Mouse (Mus musculus) gastrocnemius, adult 18-20 months (tissue): ENCODE results near the gene Mtch1. TPM values are rescaled to one million over a fixed set of nuclear protein-coding genes. Genes with fewer than 3 reads are reported as not detected.

Experiments
- total RNA-seq, 2 experiments: library from RNA; stranded (reverse); gene quantifications; 2 replicates each; pipeline ENCODE4 v1.2.3; 2021

Gene Mtch1
- total RNA-seq, 2 experiments from 2014 or later, result 80.1 to 88.4 TPM

Other genes starting within 250 kb of the Mtch1 start
- gene Rab44, start 233.8 kb downstream of the Mtch1 start, total RNA-seq, result under 1 TPM; 0.31 to 0.34 TPM
- gene Cpne5, start 109.8 kb downstream of the Mtch1 start, total RNA-seq, result not detected
- gene Ppil1, start 83.7 kb downstream of the Mtch1 start, total RNA-seq, result 1 to 10 TPM; 5.5 to 6.1 TPM
- 100 to 1,000 TPM; 119 to 125 TPM for gene BC004004, start 79.1 kb downstream of the Mtch1 start, total RNA-seq
- 10 to 100 TPM; 16.2 to 23.7 TPM for gene Pi16, start 30.3 kb downstream of the Mtch1 start, total RNA-seq
- gene Fgd2, start 13.0 kb upstream of the Mtch1 start, total RNA-seq, result 1 to 10 TPM in 1 of 2 experiments, under 1 TPM in 1; 0.68 to 1.6 TPM
- 10 to 100 TPM; 18.8 to 25.4 TPM for gene Pim1, start 142.8 kb upstream of the Mtch1 start, total RNA-seq
- not detected for gene Gm17657, start 201.7 kb upstream of the Mtch1 start, total RNA-seq
- gene Tbc1d22b, start 201.9 kb upstream of the Mtch1 start, total RNA-seq, result 10 to 100 TPM in 1 of 2 experiments, 1 to 10 TPM in 1; 9.2 to 10.7 TPM
- not detected for gene Tmem217, start 204.5 kb upstream of the Mtch1 start, total RNA-seq